Mouse (Mus musculus) cortical plate, adult 2 months (tissue): ENCODE measurements around the gene Olfr157.

Experiments used
- CTCF ChIP-seq: fragments of 200-500 bp; IDR thresholded peaks from 2 replicates; pipeline ENCODE4 v1.5.1; 2011; ENCODE audit warnings: mild to moderate bottlenecking, control low read depth, low read length; ENCODE audit not compliant: insufficient read depth; ENCODE audit errors: extremely low read depth
- POLR2A ChIP-seq: fragments of 200-500 bp; IDR thresholded peaks from 2 replicates; pipeline ENCODE4 v1.6.1; 2011; ENCODE audit warnings: mild to moderate bottlenecking, low read length, control low read depth; ENCODE audit not compliant: insufficient read depth; ENCODE audit errors: extremely low read depth

DNA sequence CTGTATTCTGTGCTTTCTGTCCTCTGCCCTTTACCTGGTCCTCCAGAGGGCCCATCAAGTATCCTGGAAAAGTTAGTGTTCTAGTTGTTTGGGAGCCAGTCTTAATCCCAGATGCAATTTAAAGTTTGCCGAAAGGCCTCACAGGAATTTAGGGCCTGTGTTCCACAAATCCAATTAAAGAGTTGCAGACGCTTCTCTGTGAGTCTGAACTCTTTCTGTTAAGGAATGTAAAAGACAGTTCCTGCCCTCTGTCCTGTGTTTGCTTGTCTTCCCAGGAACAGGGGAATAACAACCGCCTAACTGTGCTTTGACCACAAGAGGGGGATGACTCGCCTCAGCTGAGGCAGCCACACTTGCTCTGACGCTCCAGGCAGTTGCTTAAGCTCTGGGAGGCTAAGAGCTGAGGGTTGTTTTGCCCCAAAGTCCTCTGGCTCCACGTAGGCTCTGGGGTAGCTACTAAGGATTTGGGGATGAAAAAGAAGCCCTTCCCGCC, 16.1 kb downstream of the Olfr157 start, which contains the start of gene Olfr156:
- TF ChIP-seq CTCF (peak; percentile 51), POLR2A (no peak)
